Mouse (Mus musculus) thymus, postnatal 4 days (tissue): ENCODE data around the gene Pmm2.

ENCODE experiments used
- DNase-seq: peaks from one replicate; pipeline ENCODE4 v3.0.0; 2021

Pmm2 gene

GRCm38 (mm10) chr16:8658349-8658748, 20.9 kb downstream of the Pmm2 start:
- no peak for DNase-seq

- no peak for DNase-seq
Observed at GRCm38 (mm10) chr16:8658764-8659163, 21.3 kb downstream of the Pmm2 start.

GRCm38 (mm10) chr16:8663022-8663421, 25.5 kb downstream of the Pmm2 start:
- no peak for DNase-seq

- DNase-seq, result no peak
Observed at GRCm38 (mm10) chr16:8663606-8664539, 26.4 kb downstream of the Pmm2 start.

GRCm38 (mm10) chr16:8665367-8665766, 27.9 kb downstream of the Pmm2 start:
- DNase-seq, result no peak

- DNase-seq, result no peak
Observed at GRCm38 (mm10) chr16:8666452-8666851, 29.0 kb downstream of the Pmm2 start.

- DNase-seq, result no peak
Observed at GRCm38 (mm10) chr16:8667261-8667660, 29.8 kb downstream of the Pmm2 start.

GRCm38 (mm10) chr16:8667814-8668213, 30.3 kb downstream of the Pmm2 start:
- DNase-seq, result no peak

GRCm38 (mm10) chr16:8668386-8668785, 30.9 kb downstream of the Pmm2 start:
- DNase-seq, result no peak

GRCm38 (mm10) chr16:8669432-8669831, 32.0 kb downstream of the Pmm2 start:
- DNase-seq, result no peak

GRCm38 (mm10) chr16:8670041-8671035, 32.9 kb downstream of the Pmm2 start:
- no peak for DNase-seq

GRCm38 (mm10) chr16:8671551-8672349, 34.3 kb downstream of the Pmm2 start, which contains the start of gene Carhsp1:
Gene Carhsp1 (minus strand): TSS chr16:8672155.
- DNase-seq, result peak; percentile 97

GRCm38 (mm10) chr16:8672350-8672687, 34.8 kb downstream of the Pmm2 start:
- DNase-seq, result no peak

GRCm38 (mm10) chr16:8672811-8673210, 35.3 kb downstream of the Pmm2 start:
- DNase-seq, result no peak

- no peak for DNase-seq
Observed at GRCm38 (mm10) chr16:8673343-8673742, 35.9 kb downstream of the Pmm2 start.

- peak; percentile 75 for DNase-seq
Observed at GRCm38 (mm10) chr16:8674165-8674564, 36.7 kb downstream of the Pmm2 start.

- DNase-seq, result no peak
Observed at GRCm38 (mm10) chr16:8675559-8675958, 38.1 kb downstream of the Pmm2 start.

GRCm38 (mm10) chr16:8676228-8676627, 38.8 kb downstream of the Pmm2 start:
- DNase-seq, result no peak

- peak; percentile 75 for DNase-seq
Observed at GRCm38 (mm10) chr16:8676800-8677199, 39.3 kb downstream of the Pmm2 start.

- DNase-seq, result no peak
Observed at GRCm38 (mm10) chr16:8678035-8678434, 40.6 kb downstream of the Pmm2 start.

GRCm38 (mm10) chr16:8678676-8679075, 41.2 kb downstream of the Pmm2 start:
- no peak for DNase-seq

- DNase-seq, result no peak
Observed at GRCm38 (mm10) chr16:8679780-8680179, 42.3 kb downstream of the Pmm2 start.

GRCm38 (mm10) chr16:8680470-8680869, 43.0 kb downstream of the Pmm2 start, which contains the start of gene Gm5767:
Gene Gm5767 (plus strand): TSS chr16:8680770.
- DNase-seq, result no peak
